Mouse (Mus musculus): ENCODE results near the gene Poc1a. TPM values are rescaled to one million over a fixed set of nuclear protein-coding genes. Genes with fewer than 3 reads are reported as not detected.

The Poc1a gene
- polyA plus RNA-seq, 1 experiment from 2014 or later, result 13.4 TPM

DNA sequence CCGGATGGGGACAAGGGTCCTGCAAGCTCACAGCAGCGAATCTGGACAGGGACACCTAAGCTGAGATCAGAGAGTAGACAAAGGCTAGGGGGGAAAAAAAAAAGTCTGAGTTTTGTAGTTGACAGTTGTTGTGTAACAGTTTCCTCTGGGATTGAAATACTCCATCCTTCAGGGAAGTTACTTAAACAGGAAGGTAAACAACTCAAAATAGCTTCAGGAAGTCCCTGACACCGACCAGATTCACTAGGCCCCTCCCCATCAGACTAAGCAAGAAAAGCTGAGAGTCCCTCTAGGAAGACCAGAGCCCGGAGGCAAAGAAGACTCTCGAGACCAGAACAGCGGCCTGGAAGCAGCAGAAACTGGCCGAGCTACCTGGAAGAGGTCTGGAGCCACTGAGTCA, 84.5 kb downstream of the Poc1a start:
- 83% methylated on average over 7 of the region's 7 CpGs for WGBS
- H3K4me2 ChIP-seq (replicated peaks), result no peak overlapping the region

DNA sequence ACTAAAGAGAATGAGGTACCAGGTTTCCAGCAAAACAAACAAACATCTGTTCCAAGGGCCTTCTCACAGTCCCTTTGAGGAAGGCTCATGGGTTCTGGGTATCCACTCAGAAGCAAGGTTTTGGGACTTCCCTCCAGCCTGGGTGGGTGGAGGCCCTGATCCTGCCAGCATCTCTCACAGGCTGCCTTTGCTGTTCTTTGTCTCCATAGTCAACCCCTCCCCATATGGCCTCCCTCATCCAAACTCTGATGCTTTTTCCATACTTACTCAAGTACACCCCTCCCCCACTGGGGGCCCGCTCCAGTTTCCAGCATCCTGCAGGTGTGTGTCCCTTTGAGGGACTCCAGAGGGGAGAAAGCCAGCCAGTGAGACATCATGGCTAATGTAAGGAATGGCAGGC, 85.3 kb downstream of the Poc1a start:
- peaks cover 28% of the 10 kb centered on the region for H3K4me1 ChIP-seq
- no peak overlapping the region for H3K27ac ChIP-seq (replicated peaks)
- 44% methylated on average over 1 of the region's 1 CpGs for WGBS
- no peak overlapping the region for H3K4me2 ChIP-seq (replicated peaks)
- H3K27me3 ChIP-seq, result no peaks in the 10 kb centered on the region
- no peak for ATAC-seq (replicated peaks)
- no peaks in the 10 kb centered on the region for H3K9me3 ChIP-seq
- no peak overlapping the region for H3K9ac ChIP-seq (replicated peaks)
- H3K36me3 ChIP-seq, result no peaks in the 10 kb centered on the region
- H3K4me3 ChIP-seq, result no peak overlapping the region

More for the DNA sequence above, 84.5 kb downstream of the Poc1a start:
- H3K4me3 ChIP-seq, result no peak overlapping the region
- no peaks in the 10 kb centered on the region for H3K9me3 ChIP-seq
- ATAC-seq (replicated peaks), result no peak
- H3K9ac ChIP-seq (replicated peaks), result no peak overlapping the region
- peaks cover 20% of the 10 kb centered on the region for H3K4me1 ChIP-seq
- H3K27me3 ChIP-seq, result no peaks in the 10 kb centered on the region
- no peak overlapping the region for H3K27ac ChIP-seq (replicated peaks)
- no peaks in the 10 kb centered on the region for H3K36me3 ChIP-seq

DNA sequence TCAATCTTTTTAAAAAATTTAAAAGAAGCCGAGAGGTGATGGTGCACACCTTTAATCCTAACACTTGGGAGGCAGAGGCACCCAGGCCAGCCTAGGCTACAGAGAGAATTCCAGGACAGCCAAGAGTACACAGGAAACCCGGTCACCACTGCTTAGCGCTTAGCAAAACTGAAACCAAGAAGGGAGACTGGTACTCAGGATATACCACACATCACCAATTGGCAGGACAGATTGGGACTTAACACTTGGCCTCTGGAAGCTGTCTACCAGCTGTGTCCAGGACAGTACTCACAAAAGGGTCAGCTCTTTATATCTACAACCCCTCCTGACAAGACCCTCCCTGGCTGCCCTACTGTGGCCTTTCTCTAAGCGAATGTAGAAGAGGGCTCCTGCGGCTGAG, 86.1 kb downstream of the Poc1a start:
- H3K4me3 ChIP-seq, result peak overlapping the region; percentile 71
- H3K4me1 ChIP-seq, result peaks cover 36% of the 10 kb centered on the region
- H3K27me3 ChIP-seq, result no peaks in the 10 kb centered on the region
- 26% methylated on average over 5 of the region's 5 CpGs for WGBS
- peak overlapping the region; percentile 97 for H3K27ac ChIP-seq (replicated peaks)
- H3K9me3 ChIP-seq, result no peaks in the 10 kb centered on the region
- peak overlapping the region; percentile 98 for H3K4me2 ChIP-seq (replicated peaks)
- ATAC-seq (replicated peaks), result no peak
- no peaks in the 10 kb centered on the region; the same call in 1 of the 2 replicates for H3K36me3 ChIP-seq
- peak overlapping the region; percentile 43 for H3K9ac ChIP-seq (replicated peaks)

DNA sequence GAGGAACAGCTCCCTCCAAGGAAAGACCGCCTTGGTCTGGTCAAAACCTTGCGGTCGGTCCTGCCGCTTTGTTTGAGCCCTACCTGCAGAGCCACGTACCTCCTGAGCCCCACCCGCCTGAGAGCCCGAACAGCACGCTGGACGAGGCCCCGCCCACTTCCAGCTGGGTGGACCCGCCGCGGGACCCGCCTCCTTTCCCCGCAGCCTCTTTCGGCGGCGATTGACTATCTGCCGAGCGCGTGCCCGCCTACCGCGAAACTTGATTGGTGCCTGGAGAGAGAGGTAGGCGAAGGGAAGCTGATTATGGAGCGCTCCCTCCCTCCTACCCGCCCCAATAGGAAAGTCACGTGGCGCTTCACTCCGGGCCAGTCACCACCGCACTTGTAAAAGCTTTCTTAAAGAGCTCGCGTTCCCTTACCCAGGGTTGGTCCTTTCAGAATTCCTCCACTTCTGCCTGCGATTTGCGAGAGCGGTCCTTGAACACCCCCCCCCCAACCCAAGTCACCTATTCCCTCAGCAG, 86.8 kb downstream of the Poc1a start:
- Histone ChIP-seq H3K27me3 (no peaks in the 10 kb centered on the region), H3K36me3 (peaks cover 4% of the 10 kb centered on the region; the same call in 1 of the 2 replicates), H3K4me3 (peak overlapping the region; percentile 71), H3K27ac (replicated peaks) (peak overlapping the region; percentile 97), H3K4me1 (peaks cover 40% of the 10 kb centered on the region), H3K4me2 (replicated peaks) (peak overlapping the region; percentile 98), H3K9ac (replicated peaks) (peak overlapping the region; percentile 87), H3K9me3 (no peaks in the 10 kb centered on the region)
- peak; percentile 94 for ATAC-seq (replicated peaks)
- WGBS, result under 1% methylated on average over 34 of the region's 36 CpGs

DNA sequence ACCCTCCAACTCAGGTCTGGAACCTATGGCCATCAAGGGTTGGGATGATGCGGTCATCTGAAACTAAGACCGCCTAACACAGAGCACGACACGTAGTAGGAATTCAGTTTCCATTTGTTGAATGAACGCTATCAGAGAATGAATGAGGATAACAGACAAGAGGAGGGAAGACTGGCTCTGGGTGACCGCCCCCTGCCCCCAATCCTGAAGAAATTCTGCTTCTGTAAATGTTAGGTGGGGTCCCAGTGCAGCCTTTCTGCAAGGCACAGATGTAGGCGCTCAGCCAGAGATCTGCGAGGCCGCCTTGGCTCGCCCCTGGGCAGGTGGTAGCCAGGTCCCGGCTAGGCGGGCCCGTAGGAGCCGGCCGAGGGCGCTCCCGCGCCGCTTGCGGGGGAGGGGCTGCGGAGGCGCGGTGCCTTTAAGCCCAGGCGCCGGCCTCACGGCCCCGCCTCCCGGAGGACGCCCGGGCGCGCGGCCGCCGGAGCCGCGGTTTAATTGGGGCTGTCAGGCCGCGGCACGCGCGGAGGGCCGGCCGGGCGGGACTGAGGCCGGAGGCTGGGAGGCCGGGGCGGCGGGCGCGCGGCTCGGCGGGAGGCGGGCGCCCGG, 87.4 kb downstream of the Poc1a start, which contains the start of gene Dusp7:
Dusp7 (plus strand) TSS at position 521 of the 606 bp plus-strand sequence.
- peaks cover 6% of the 10 kb centered on the region; the same call in 1 of the 2 replicates for H3K36me3 ChIP-seq
- H3K27me3 ChIP-seq, result no peaks in the 10 kb centered on the region
- H3K9me3 ChIP-seq, result no peaks in the 10 kb centered on the region
- H3K4me3 ChIP-seq, result peak within 1 kb of the TSS; percentile 71
- H3K27ac ChIP-seq (replicated peaks), result peak within 1 kb of the TSS; percentile 97
- H3K4me2 ChIP-seq (replicated peaks), result peak within 1 kb of the TSS; percentile 98
- peak; percentile 82 for ATAC-seq (replicated peaks)
- H3K9ac ChIP-seq (replicated peaks), result peak within 1 kb of the TSS; percentile 87
- H3K4me1 ChIP-seq, result peaks cover 40% of the 10 kb centered on the region
- under 1% methylated on average over 52 of the region's 57 CpGs for WGBS

DNA sequence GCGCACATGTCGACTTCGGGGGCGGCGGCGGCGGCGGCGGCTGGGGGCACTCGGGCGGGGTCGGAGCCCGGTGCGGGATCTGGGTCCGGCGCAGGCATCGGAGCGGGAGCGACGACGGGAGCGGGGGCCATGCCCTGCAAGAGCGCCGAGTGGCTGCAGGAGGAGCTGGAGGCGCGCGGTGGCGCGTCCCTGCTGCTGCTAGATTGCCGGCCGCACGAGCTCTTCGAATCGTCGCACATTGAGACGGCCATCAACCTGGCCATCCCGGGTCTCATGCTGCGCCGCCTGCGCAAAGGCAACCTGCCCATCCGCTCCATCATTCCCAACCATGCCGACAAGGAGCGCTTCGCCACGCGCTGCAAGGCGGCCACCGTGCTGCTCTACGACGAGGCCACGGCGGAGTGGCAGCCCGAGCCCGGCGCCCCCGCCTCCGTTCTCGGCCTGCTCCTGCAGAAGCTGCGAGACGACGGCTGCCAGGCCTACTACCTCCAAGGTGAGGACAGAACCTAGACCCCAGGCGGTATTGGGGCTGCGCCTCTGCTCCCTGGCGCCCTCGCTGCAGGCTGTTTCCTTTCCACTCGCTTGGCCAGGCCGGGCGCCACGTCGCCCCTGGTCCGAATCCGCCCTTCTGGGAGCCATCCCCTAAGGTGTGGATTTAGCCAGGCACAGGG, 88.1 kb downstream of the Poc1a start:
- H3K4me2 ChIP-seq (replicated peaks), result peak overlapping the region; percentile 98
- H3K27ac ChIP-seq (replicated peaks), result peak overlapping the region; percentile 97
- H3K27me3 ChIP-seq, result no peaks in the 10 kb centered on the region
- no peaks in the 10 kb centered on the region for H3K9me3 ChIP-seq
- peak overlapping the region; percentile 71 for H3K4me3 ChIP-seq
- ATAC-seq (replicated peaks), result peak; percentile 21; the same call in 1 of the 2 replicates
- peaks cover 13% of the 10 kb centered on the region for H3K36me3 ChIP-seq
- peak overlapping the region; percentile 87 for H3K9ac ChIP-seq (replicated peaks)
- WGBS, result under 1% methylated on average over 58 of the region's 72 CpGs
- peaks cover 40% of the 10 kb centered on the region for H3K4me1 ChIP-seq

DNA sequence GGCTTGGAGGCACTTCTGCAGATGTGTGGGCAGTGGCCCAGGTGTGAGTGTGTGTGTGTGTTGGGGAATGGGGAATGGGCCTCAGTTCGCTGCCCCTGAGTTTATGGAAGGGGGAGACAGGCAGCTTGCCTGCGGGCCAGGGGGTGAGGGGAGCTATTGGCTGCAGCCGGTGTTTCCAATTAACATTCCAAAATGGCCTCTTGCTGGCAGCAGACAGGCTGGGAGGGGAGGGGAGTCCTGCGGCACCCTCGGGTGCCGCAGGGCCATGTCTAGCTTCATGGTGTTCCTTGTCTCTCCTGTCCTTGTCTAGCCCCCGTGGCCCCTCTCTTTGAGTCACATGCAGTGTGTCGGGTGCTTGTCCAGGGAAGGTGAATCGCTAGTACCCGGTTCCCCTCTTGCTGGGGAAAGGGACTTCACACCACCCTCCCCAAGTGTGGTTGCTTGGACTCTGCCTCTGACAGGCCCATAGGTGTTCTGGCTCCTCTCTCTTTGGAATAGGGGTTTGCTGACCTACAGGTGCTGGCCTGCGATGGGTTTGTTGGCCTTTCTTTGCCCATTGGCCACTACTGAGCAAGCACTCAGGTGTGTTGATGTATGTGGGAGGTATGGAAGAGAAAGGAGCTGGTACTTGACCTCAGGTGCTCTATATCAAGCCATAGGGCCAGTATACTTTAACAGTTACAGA, 89.1 kb downstream of the Poc1a start:
- Histone ChIP-seq H3K4me1 (peaks cover 40% of the 10 kb centered on the region), H3K27me3 (no peaks in the 10 kb centered on the region), H3K36me3 (peaks cover 15% of the 10 kb centered on the region), H3K4me3 (peak overlapping the region; percentile 71), H3K9me3 (no peaks in the 10 kb centered on the region), H3K4me2 (replicated peaks) (peak overlapping the region; percentile 98), H3K27ac (replicated peaks) (no peak overlapping the region), H3K9ac (replicated peaks) (peak overlapping the region; percentile 87)
- WGBS, result 7% methylated on average over 11 of the region's 11 CpGs
- no peak for ATAC-seq (replicated peaks)

DNA sequence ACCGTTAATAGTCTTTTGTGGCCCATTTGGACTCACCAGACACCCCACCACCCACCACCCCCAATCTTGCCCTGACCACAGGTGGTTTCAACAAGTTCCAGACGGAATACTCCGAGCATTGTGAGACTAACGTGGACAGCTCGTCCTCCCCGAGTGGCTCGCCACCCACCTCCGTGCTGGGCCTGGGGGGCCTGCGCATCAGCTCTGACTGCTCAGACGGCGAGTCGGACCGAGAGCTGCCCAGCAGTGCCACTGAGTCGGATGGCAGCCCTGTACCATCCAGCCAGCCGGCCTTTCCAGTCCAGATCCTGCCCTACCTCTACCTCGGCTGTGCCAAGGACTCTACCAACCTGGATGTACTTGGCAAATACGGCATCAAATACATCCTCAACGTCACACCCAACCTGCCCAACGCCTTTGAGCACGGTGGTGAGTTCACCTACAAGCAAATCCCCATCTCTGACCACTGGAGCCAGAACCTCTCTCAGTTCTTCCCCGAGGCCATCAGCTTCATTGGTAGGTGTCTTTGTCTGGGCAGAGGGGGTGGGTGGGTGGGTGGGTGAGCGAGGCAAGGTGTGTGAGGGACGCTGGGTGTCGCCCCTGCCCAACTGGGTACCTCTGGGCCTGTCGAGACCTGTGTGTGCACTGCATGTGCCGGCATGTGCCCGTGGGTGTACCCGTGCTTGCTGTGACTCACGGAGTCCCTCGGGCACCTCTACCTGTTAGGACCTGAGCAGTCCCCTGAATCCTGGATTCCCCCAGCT, 89.9 kb downstream of the Poc1a start:
- H3K9ac ChIP-seq (replicated peaks), result 0 out of 2 replicates have a peak overlapping the region, but pooled peaks have one; percentile 87
- no peaks in the 10 kb centered on the region for H3K27me3 ChIP-seq
- peaks cover 15% of the 10 kb centered on the region for H3K36me3 ChIP-seq
- no peak overlapping the region for H3K27ac ChIP-seq (replicated peaks)
- H3K4me2 ChIP-seq (replicated peaks), result peak overlapping the region; percentile 98
- no peak for ATAC-seq (replicated peaks)
- H3K4me3 ChIP-seq, result peak overlapping the region; percentile 71
- 86% methylated on average over 30 of the region's 30 CpGs for WGBS
- no peaks in the 10 kb centered on the region for H3K9me3 ChIP-seq
- peaks cover 40% of the 10 kb centered on the region for H3K4me1 ChIP-seq

DNA sequence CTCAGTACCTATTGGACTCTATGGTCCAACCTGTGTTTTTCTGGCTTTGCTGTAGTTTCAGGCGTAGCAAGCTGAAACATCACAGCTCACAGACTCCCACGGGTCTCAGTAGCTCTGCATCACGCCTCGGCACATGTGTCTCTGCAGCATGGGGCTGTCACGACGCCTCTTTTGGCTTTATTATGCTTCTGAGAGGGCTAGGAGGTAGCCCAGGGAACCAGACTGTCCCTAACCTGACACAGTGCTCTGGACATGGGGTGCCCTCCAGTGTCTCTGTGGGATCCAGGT, 90.5 kb downstream of the Poc1a start:
- Histone ChIP-seq H3K9me3 (no peaks in the 10 kb centered on the region), H3K9ac (replicated peaks) (no peak overlapping the region), H3K27ac (replicated peaks) (no peak overlapping the region), H3K36me3 (peaks cover 15% of the 10 kb centered on the region), H3K4me1 (peaks cover 40% of the 10 kb centered on the region), H3K27me3 (no peaks in the 10 kb centered on the region), H3K4me3 (no peak overlapping the region), H3K4me2 (replicated peaks) (peak overlapping the region; percentile 98; the same call in 1 of the 2 replicates)
- ATAC-seq (replicated peaks), result no peak
- 76% methylated on average over 6 of the region's 6 CpGs for WGBS

DNA sequence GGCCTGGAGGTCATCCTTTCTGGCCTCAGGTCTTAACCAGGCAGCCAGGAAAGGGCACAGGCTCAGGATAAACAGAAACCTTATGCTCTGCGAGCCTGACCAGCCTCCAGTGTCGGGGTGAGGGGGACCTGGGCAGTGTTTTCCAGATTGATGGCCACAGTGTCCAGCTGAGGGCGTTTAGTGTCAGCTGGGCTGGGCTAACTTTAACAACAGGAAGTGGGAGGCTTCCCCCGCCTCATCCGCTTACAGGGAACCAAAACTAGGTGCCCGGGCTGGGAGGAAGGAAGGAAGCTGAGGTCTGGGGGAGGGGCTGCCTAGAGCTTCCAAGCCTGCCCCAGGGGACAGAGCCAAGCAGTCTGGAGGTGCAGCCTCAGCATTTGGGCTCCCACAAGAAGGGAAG, 90.9 kb downstream of the Poc1a start:
- ATAC-seq (replicated peaks), result no peak
- no peak overlapping the region for H3K9ac ChIP-seq (replicated peaks)
- WGBS, result 51% methylated on average over 6 of the region's 6 CpGs

DNA sequence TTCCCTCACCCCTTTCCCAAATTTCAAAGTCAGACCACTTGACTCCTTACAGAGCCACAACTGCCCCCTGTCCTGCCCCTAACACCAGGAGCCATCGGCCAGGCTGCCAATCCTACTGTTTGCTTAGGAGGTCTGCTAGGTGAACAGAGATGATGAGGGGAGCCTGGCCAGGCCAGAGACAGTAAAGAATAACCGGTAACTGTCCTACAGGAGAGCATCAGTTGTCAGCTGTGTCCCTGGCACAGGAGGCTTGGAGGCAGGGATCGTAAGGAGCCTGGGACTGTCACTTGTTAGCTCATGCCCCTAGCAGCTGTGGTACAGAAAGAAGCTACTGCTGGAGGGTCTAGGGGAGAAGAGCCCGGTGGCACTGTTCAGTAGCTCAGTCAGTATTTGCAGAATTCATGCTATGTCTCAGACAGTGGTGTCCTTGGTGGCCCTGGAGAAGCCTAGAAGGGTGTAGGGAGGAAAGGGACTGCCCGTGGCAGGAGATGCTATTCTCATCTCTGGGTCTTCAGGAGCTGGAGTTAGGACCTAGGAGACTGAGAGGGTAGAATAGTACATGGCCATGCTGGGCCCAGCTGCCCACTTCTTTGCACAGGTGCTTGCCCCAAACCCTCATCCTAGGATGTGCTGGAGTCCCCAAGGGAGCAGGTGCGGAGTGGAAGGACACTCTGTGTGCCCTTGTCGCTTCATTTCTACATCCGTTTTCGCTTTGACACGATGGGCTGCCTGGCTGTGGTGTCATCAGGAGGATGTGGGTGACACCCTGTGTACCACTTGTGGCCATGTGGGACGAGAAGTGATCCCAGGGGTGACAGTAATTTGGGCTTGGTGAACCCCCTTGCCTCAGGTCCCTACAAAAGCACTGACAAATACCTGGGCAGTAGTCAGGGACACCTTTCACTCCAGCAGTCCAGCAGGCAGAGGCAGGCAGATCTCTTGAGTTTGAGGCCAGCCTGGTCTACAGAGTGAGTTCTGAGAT, 91.9 kb downstream of the Poc1a start:
- H3K27me3 ChIP-seq, result no peaks in the 10 kb centered on the region
- no peaks in the 10 kb centered on the region for H3K9me3 ChIP-seq
- H3K9ac ChIP-seq (replicated peaks), result no peak overlapping the region
- H3K27ac ChIP-seq (replicated peaks), result no peak overlapping the region
- H3K4me3 ChIP-seq, result no peak overlapping the region
- ATAC-seq (replicated peaks), result no peak
- peaks cover 33% of the 10 kb centered on the region for H3K4me1 ChIP-seq
- 93% methylated on average over 11 of the region's 11 CpGs for WGBS
- H3K4me2 ChIP-seq (replicated peaks), result no peak overlapping the region
- peaks cover 18% of the 10 kb centered on the region for H3K36me3 ChIP-seq

More for the DNA sequence above, 90.9 kb downstream of the Poc1a start:
- Histone ChIP-seq H3K27me3 (no peaks in the 10 kb centered on the region), H3K4me1 (peaks cover 40% of the 10 kb centered on the region), H3K36me3 (peaks cover 15% of the 10 kb centered on the region), H3K4me3 (no peak overlapping the region), H3K9me3 (no peaks in the 10 kb centered on the region), H3K27ac (replicated peaks) (no peak overlapping the region), H3K4me2 (replicated peaks) (no peak overlapping the region; the same call in 1 of the 2 replicates)
